Mouse (Mus musculus) cerebellum, adult 2 months (tissue): ENCODE results near the gene Olfr549.

Experiments used
- CTCF ChIP-seq: fragments of 200-500 bp; IDR thresholded peaks from 2 replicates; pipeline ENCODE4 v1.5.1; 2011; ENCODE audit warnings: low read depth, mild to moderate bottlenecking, control low read depth, low read length, moderate library complexity, borderline replicate concordance; ENCODE audit not compliant: insufficient read depth
- POLR2A ChIP-seq: fragments of 200-500 bp; IDR thresholded peaks from 2 replicates; pipeline ENCODE4 v1.6.1; 2011; ENCODE audit warnings: low read length, control low read depth, borderline replicate concordance; ENCODE audit not compliant: insufficient read depth

DNA sequence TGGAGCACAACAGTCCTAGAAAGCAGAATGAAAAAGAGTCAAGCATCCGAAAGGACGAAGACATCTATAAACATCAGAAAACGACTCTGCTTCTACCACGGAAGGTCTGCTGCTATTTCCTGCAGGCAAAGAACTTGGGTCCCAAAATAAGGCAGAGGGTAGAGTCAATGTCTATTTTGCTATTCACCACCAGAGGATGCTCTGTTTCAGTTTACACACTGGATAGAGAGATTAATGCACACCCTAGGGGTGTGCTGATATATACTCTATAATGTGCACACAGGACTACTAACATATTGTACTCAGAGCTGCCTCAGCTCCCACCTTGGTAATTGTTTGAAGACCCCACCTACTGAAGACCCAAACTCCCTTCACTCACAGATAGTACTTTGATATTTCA, 16.5 kb downstream of the Olfr549 start:
- TF ChIP-seq CTCF: no peak
- TF ChIP-seq POLR2A: no peak
